ENCODE assay signal across 25 mouse cellular contexts in genomic region chr12:61600305-61600704, GRCm38 (mm10).
"Had no signal": no experiment of that assay in that cellular context is flagged by ENCODE, and none has a peak within 500 bp of the region (broad histone marks: within the 10 kb centered on the region; RNA-seq: fewer than 3 reads in every experiment).

No protein-coding gene starts in this region.

- H3K4me1 ChIP-seq: embryonic facial prominence, embryonic 10.5 days; embryonic facial prominence, embryonic 12.5 days; embryonic facial prominence, embryonic 13.5 days; embryonic facial prominence, embryonic 15.5 days; forebrain, embryonic 10.5 days; forebrain, embryonic 12.5 days; forebrain, embryonic 13.5 days; forebrain, embryonic 15.5 days; heart, embryonic 10.5 days had no signal

- H3K27me3 ChIP-seq: embryonic facial prominence, embryonic 12.5 days; embryonic facial prominence, embryonic 13.5 days; embryonic facial prominence, embryonic 15.5 days; forebrain, embryonic 12.5 days; forebrain, embryonic 13.5 days; forebrain, embryonic 15.5 days had no signal

- H3K36me3 ChIP-seq: embryonic facial prominence, embryonic 10.5 days; embryonic facial prominence, embryonic 12.5 days; embryonic facial prominence, embryonic 13.5 days; embryonic facial prominence, embryonic 15.5 days; forebrain, embryonic 10.5 days; forebrain, embryonic 12.5 days; forebrain, embryonic 15.5 days; heart, embryonic 10.5 days had no signal

- DNase-seq: cerebellum, adult 9-11 months; cerebellum, postnatal 10 days; cerebellum, postnatal 14 days; cerebellum, postnatal 25 days; cerebellum, postnatal 36 days; embryo, embryonic 11 days; forebrain, postnatal 0 days; gastrocnemius, adult 2 months; gastrocnemius, postnatal 10 days; gastrocnemius, postnatal 14 days; gastrocnemius, postnatal 25 days; gastrocnemius, postnatal 36 days; heart, adult 11 months; heart, adult 18-20 months; heart, adult 2 months had no signal

- H3K9ac ChIP-seq: embryonic facial prominence, embryonic 12.5 days; embryonic facial prominence, embryonic 13.5 days; embryonic facial prominence, embryonic 15.5 days; forebrain, embryonic 12.5 days; forebrain, embryonic 13.5 days; forebrain, embryonic 15.5 days; forebrain, postnatal 0 days had no signal

- H3K27ac ChIP-seq: embryonic facial prominence, embryonic 10.5 days; embryonic facial prominence, embryonic 12.5 days; embryonic facial prominence, embryonic 13.5 days; embryonic facial prominence, embryonic 15.5 days; forebrain, embryonic 10.5 days; forebrain, embryonic 12.5 days; forebrain, embryonic 13.5 days; forebrain, embryonic 15.5 days; gastrocnemius, adult 2 months; heart, adult 2 months; heart, embryonic 10.5 days had no signal

- H3K9me3 ChIP-seq: embryonic facial prominence, embryonic 10.5 days; embryonic facial prominence, embryonic 12.5 days; embryonic facial prominence, embryonic 13.5 days; embryonic facial prominence, embryonic 15.5 days; forebrain, embryonic 10.5 days; forebrain, embryonic 12.5 days; forebrain, embryonic 13.5 days; forebrain, embryonic 15.5 days; heart, embryonic 10.5 days had no signal

- H3K4me3 ChIP-seq: embryonic facial prominence, embryonic 10.5 days; embryonic facial prominence, embryonic 12.5 days; embryonic facial prominence, embryonic 13.5 days; embryonic facial prominence, embryonic 15.5 days; erythroblast, embryonic 14.5 days; forebrain, embryonic 10.5 days; forebrain, embryonic 12.5 days; forebrain, embryonic 13.5 days; forebrain, embryonic 15.5 days; gastrocnemius, adult 2 months; heart, adult 2 months; heart, embryonic 10.5 days had no signal
